Mouse (Mus musculus): ENCODE data around the gene Nkx2-5. TPM values are rescaled to one million over a fixed set of nuclear protein-coding genes. Genes with fewer than 3 reads are reported as not detected.
A peak's percentile ranks its signal among the peaks of the same experiment; 100 is the strongest.

Nkx2-5 gene
- polyA plus RNA-seq, 1 experiment from 2014 or later = 4.6 TPM

DNA sequence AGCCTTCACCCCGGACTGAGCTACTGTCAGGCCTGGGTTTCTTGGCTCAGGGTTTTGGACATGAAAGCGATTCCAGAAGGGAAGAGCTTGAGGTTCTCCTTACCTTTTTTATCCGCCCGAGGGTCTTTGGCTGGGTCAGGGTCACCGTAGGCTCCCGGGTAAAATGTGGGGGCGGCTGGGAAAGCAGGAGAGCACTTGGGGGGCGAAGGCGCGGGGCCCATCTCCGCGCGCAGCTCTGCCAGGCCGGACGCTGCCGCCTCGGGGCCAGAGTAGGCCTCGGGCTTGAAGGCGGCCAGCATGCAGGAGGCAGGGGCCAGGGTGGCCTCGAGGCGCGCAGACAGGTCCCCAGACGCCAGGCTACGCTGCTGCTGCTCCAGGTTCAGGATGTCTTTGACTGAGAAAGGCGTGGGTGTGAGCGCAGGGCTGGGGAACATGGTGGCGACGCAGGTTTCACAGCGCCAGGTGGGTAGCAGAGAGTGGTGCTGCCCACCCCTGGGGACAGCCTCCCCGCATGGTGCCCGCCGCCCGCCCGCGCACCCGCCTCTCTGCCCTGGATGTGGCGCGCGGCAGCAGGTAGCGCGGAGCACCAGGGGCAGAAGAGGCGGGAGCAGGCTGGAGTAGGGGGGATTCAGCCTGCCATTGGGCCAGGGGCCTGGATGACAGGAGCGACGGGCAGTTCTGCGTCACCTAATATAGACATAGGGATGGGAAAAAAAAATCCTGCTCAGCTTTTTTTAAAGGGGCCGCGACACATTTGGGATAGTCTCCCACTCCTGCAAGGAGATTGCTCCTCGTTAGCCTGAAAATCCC, 3.7 kb downstream of the Nkx2-5 start:
- Histone ChIP-seq H3K27me3 (peaks cover 99% of the 10 kb centered on the region), H3K36me3 (no peaks in the 10 kb centered on the region), H3K9me3 (no peaks in the 10 kb centered on the region), H3K4me3 (peak overlapping the region; percentile 6), H3K27ac (no peak overlapping the region), H3K4me2 (peak overlapping the region; percentile 17; the same call in 1 of the 2 replicates), H3K4me1 (peaks cover 19% of the 10 kb centered on the region), H3K9ac (no peak overlapping the region)
- 2% methylated on average over 47 of the region's 48 CpGs for WGBS
- ATAC-seq (ENCODE audit: borderline replicate concordance, extremely low read depth, low FRiP score, low TSS enrichment) = no peak

DNA sequence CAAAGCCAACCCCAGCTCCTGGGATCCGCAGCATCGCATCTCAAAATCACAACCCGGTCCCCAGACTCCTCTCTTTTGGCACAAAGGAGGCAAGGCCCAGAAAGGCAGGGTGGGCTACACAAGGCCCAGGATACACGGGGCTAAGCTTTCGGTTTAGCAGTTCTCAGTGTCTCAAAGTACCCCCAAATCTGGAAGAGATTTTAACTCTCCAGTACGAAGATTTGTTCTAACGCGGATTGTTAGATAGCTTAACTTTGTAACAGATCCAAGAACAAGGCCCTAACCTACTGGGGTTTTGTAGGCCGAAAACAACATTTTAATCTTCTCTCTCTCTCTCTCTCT, 4.4 kb downstream of the Nkx2-5 start:
- H3K27ac ChIP-seq = no peak overlapping the region
- 21% methylated on average over 9 of the region's 9 CpGs for WGBS
- H3K4me1 ChIP-seq = peaks cover 19% of the 10 kb centered on the region
- ATAC-seq (ENCODE audit: borderline replicate concordance, extremely low read depth, low FRiP score, low TSS enrichment) = no peak
- no peaks in the 10 kb centered on the region for H3K36me3 ChIP-seq
- no peak overlapping the region for H3K9ac ChIP-seq
- H3K4me3 ChIP-seq = no peak overlapping the region
- no peaks in the 10 kb centered on the region for H3K9me3 ChIP-seq
- peaks cover 100% of the 10 kb centered on the region for H3K27me3 ChIP-seq
- H3K4me2 ChIP-seq = no peak overlapping the region

DNA sequence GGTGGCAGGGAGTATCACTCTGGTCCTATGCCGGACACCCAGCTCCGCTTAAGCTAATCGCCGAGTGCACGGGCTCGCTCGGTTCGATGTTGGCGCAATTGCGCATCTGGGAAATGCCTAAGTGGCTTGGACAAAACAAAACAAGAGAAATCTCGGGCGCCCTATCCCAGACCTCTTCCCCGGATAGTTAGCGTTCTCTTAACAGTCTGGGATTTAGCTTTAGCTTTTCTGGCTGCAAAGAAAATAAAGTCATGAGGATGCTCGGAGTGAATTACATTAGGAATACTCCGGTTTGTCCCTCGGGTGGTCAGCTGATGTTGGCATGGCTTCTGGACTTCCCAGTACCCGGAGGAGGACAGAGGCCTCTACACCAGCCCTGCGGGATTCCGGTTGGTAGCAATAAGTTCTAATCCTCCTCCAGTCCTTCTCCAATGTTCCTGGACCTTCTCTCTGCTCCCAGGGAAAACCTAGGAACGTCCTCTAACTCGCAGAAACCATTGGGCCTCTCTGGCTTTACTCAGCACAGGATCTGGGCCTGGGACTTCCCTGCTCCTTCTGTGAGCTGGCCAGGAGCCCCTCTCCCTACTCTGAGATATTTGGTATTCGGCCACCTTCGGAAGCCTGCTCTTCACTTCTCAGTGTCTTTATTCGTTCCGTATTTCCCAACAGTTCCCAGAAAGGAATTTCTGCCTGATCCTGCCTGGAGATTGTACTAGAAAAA, 4.9 kb downstream of the Nkx2-5 start:
- Histone ChIP-seq H3K9ac (no peak overlapping the region), H3K27me3 (peaks cover 100% of the 10 kb centered on the region), H3K27ac (no peak overlapping the region), H3K4me1 (peaks cover 19% of the 10 kb centered on the region), H3K9me3 (no peaks in the 10 kb centered on the region), H3K4me3 (peak overlapping the region; percentile 18), H3K4me2 (peak overlapping the region; percentile 32), H3K36me3 (no peaks in the 10 kb centered on the region)
- no peak for ATAC-seq (ENCODE audit: borderline replicate concordance, extremely low read depth, low FRiP score, low TSS enrichment)
- WGBS = 5% methylated on average over 26 of the region's 26 CpGs

DNA sequence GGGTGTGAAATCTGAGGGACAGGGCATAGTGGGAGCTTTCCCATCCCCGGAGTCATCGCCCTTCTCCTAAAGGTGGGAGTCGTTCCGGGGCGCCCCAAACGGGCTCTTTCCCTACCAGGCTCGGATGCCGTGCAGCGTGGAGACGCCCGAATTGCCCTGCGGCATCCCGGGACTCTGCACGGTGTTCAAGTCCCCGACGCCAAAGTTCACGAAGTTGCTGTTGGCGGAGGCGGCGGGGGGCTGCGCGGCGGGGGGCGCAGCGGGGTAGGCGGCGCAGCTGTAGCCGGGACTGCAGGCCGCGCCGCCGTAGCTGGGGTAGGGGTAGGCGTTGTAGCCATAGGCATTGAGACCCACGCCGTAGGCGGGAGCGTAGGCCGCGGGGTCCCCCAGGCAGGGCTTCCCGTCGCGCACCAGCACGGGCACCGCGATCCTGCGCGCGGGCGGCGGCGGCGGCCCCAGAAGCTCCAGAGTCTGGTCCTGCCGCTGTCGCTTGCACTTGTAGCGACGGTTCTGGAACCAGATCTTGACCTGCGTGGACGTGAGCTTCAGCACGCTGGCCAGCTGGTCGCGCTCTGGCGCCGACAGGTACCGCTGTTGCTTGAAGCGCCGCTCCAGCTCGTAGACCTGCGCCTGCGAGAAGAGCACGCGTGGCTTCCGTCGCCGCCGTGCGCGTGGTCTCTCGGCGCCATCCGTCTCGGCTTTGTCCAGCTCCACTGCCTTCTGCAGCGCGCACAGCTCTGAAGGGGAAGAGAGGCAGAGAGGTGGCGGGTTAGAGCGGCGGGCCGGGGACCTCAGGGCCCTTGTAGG, 5.7 kb downstream of the Nkx2-5 start:
- Histone ChIP-seq H3K4me2 (peak overlapping the region; percentile 32), H3K9ac (no peak overlapping the region), H3K36me3 (no peaks in the 10 kb centered on the region), H3K27ac (no peak overlapping the region), H3K27me3 (peaks cover 100% of the 10 kb centered on the region), H3K9me3 (no peaks in the 10 kb centered on the region), H3K4me3 (peak overlapping the region; percentile 18), H3K4me1 (peaks cover 13% of the 10 kb centered on the region)
- under 1% methylated on average over 87 of the region's 87 CpGs for WGBS
- no peak for ATAC-seq (ENCODE audit: borderline replicate concordance, extremely low read depth, low FRiP score, low TSS enrichment)

DNA sequence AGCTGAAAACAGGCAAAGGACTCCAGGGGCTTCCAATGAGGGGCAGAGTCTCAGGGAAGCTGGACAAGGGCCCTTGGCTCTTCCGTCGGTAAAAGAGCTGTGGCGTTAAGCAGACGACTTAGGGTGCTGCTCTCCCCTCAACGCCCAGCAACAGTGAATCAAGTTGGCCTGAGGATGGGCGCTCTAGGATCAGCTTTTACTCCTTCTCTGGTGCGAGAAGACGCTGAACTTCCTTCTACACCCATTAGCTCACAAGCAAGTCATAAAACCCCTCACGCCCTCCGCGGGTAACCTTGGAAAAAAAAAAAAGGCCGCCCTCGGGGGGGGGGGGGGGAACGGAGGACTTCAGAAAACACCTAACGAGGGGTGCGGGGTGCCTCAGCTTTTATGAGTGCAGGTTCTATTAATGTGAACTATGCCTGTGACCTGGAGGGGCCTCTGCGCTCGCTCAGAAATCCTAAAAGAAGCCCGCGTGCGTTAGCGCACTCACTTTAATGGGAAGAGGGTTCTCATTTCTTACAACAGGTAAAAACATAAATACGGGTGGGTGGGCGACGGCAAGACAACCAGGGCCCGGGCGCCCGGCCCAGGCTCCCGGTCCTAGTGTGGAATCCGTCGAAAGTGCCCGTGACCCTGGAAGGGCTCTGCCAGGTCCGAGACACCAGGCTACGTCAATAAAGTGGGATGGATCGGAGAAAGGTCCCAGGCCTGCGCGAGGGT, 6.5 kb downstream of the Nkx2-5 start:
- H3K4me3 ChIP-seq = no peak overlapping the region
- ATAC-seq (ENCODE audit: borderline replicate concordance, extremely low read depth, low FRiP score, low TSS enrichment) = no peak
- peaks cover 12% of the 10 kb centered on the region for H3K4me1 ChIP-seq
- no peaks in the 10 kb centered on the region for H3K9me3 ChIP-seq
- H3K27ac ChIP-seq = no peak overlapping the region
- no peak overlapping the region for H3K9ac ChIP-seq
- H3K36me3 ChIP-seq = no peaks in the 10 kb centered on the region
- 4% methylated on average over 37 of the region's 37 CpGs for WGBS
- H3K27me3 ChIP-seq = peaks cover 100% of the 10 kb centered on the region
- peak overlapping the region; percentile 32; the same call in 1 of the 2 replicates for H3K4me2 ChIP-seq

DNA sequence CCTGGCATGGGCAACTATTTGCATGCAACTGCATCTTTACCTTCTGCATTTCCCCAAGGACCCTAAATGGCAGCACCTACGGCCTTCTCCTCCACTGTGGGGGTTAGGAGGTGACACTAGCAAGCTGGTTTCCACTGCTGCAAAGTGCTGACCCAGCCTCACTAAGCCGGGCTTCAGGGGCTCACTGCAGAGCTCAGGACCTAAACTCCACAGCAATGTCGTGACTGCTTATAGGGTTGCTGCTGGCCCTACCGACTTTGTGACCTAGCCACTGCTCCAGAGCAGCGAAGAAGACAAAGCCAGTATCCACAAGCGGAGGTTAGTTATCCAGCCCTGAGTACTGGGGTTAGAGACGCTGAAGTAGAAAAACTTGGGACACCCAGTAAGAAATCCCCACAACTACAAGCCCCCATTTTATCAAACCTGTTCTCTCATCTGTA, 7.2 kb downstream of the Nkx2-5 start:
- H3K27me3 ChIP-seq = peaks cover 94% of the 10 kb centered on the region
- no peak overlapping the region for H3K4me2 ChIP-seq
- WGBS = 7% methylated on average over 7 of the region's 7 CpGs
- no peak overlapping the region for H3K9ac ChIP-seq
- H3K4me3 ChIP-seq = no peak overlapping the region
- no peaks in the 10 kb centered on the region for H3K9me3 ChIP-seq
- H3K36me3 ChIP-seq = no peaks in the 10 kb centered on the region
- no peak for ATAC-seq (ENCODE audit: borderline replicate concordance, extremely low read depth, low FRiP score, low TSS enrichment)
- no peak overlapping the region for H3K27ac ChIP-seq
- peaks cover 12% of the 10 kb centered on the region for H3K4me1 ChIP-seq

DNA sequence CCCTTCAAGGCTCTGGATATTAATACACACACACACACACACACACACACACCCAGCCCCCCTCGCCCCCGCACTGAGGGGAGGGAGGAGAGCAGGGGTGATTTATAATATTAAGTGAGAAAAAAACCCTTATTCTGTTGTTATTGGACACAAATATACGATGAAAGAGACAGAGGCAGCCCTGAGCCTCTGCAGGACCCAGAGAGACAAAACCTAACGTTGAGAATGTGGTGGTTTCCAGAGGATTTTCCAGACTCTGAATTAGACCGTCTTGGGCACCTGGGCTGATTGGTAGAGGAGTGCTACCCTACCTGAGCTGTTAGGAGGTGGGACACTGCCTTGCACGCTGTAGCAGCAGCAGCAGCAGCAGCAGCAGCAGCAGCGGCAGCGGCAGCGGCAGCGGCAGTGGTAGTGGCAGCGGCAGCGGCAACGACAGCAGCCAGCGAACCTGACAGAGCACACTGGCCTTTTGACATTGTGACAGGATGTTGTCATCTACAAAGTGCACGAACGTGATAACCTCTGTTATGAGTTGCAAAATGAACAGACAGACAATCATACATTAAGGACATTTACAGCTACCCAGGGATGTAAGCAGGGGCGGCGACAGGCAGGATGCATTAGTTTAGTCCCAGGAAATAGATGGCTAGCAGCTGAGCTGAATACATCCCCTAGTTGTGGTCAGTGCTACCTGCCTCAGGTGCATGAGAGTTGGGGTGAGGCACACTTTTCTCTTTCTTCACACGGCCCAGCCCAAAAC, 7.8 kb downstream of the Nkx2-5 start:
- Histone ChIP-seq H3K4me3 (no peak overlapping the region), H3K4me2 (no peak overlapping the region), H3K27ac (no peak overlapping the region), H3K4me1 (peaks cover 12% of the 10 kb centered on the region), H3K9me3 (no peaks in the 10 kb centered on the region), H3K36me3 (no peaks in the 10 kb centered on the region), H3K9ac (no peak overlapping the region), H3K27me3 (peaks cover 88% of the 10 kb centered on the region)
- WGBS = 4% methylated on average over 19 of the region's 19 CpGs
- no peak for ATAC-seq (ENCODE audit: borderline replicate concordance, extremely low read depth, low FRiP score, low TSS enrichment)

DNA sequence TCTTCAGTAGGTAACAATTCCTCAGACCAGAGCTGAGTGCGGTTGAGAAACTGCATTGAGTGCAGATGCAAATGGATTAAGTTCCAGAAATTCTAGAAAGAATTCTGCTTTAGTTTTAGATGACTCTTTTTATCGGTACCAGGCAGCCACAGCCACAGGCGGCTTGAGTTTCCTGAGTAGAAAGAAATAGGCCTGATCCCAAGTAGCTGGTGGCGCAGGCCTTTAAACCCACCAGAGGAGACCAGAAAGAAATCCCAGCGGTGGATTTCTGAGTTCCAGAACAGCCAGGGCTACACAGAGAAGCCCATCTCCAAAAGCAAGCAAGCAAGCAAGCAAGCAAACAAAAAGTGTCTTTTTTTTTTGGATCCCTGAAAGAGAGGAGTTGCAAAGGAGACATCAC, 8.4 kb downstream of the Nkx2-5 start:
- ATAC-seq (ENCODE audit: borderline replicate concordance, extremely low read depth, low FRiP score, low TSS enrichment) = no peak
- Histone ChIP-seq H3K27me3 (peaks cover 82% of the 10 kb centered on the region), H3K4me3 (no peak overlapping the region), H3K36me3 (no peaks in the 10 kb centered on the region), H3K9me3 (no peaks in the 10 kb centered on the region), H3K4me1 (peaks cover 11% of the 10 kb centered on the region), H3K27ac (no peak overlapping the region), H3K4me2 (no peak overlapping the region), H3K9ac (no peak overlapping the region)
- 35% methylated on average over 5 of the region's 5 CpGs for WGBS

DNA sequence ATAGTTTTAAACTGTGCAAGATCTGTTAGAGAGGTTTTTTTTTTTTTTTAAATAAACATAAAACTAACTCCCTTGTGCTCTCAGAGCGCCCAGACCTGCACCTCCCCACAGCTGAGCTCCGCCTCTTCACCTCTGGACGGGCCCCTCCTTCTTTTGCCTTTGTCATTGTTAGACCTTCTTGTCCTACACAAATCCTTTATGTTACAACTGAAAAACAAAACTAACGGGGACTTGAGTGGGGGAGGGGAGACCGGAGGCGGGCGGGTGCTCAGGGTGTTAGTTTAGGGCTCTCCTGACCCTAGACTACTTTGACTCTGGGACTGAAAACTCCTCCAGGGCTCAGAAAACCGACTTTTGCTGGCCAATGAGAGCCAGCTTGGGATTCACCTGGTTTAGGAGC, 8.9 kb downstream of the Nkx2-5 start:
- no peak overlapping the region for H3K27ac ChIP-seq

DNA sequence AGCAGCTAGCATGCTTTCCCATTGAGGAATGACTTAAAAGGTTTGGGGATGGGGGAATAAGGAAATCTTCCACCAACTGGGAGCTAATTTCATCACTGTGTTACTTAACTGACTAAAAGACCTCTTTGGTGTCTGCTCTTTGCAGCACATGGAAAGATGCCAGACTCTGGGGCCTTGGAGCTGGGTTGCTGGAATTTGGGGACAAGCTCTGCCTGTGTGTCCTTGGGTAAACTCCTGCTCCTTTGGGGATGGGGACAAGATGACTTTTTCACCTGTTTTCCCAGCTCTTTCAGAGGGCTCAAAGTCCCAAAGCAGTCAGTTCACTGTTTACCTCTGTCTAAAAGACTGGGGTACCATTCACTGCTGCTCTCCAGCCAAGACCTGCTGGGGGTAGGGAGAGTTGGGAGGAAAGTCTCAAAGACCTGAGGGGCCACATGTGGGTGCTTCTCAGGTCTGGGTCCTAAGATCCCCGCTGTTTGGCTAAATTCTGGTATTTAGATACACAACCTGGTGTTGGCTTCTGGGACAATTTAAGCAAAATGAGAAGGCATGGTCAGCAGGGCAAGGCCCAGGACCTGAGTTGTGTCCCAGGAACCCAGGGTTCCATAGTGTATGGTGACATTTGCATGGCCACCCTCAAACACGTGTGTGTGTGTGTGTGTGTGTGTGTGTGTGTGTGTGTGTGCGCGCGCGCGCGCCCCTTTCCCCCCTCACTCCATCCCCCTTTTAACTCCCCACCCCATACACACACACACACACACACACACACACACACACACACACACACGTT, 9.6 kb downstream of the Nkx2-5 start:
- Histone ChIP-seq H3K4me2 (no peak overlapping the region), H3K9ac (no peak overlapping the region), H3K27ac (no peak overlapping the region), H3K4me1 (peaks cover 7% of the 10 kb centered on the region; the same call in 1 of the 2 replicates), H3K27me3 (peaks cover 70% of the 10 kb centered on the region), H3K36me3 (no peaks in the 10 kb centered on the region), H3K4me3 (no peak overlapping the region), H3K9me3 (no peaks in the 10 kb centered on the region)
- ATAC-seq (ENCODE audit: borderline replicate concordance, extremely low read depth, low FRiP score, low TSS enrichment) = no peak
- 64% methylated on average over 9 of the region's 9 CpGs for WGBS

More for the DNA sequence above, 8.9 kb downstream of the Nkx2-5 start:
- H3K27me3 ChIP-seq = peaks cover 78% of the 10 kb centered on the region
- no peak overlapping the region for H3K9ac ChIP-seq
- H3K9me3 ChIP-seq = no peaks in the 10 kb centered on the region
- H3K4me2 ChIP-seq = no peak overlapping the region
- 15% methylated on average over 8 of the region's 8 CpGs for WGBS
- no peak for ATAC-seq (ENCODE audit: borderline replicate concordance, extremely low read depth, low FRiP score, low TSS enrichment)
- H3K4me3 ChIP-seq = no peak overlapping the region
- H3K36me3 ChIP-seq = no peaks in the 10 kb centered on the region
- peaks cover 7% of the 10 kb centered on the region; the same call in 1 of the 2 replicates for H3K4me1 ChIP-seq
